Mouse (Mus musculus) frontal cortex, postnatal 25 days (tissue): Measurements from ENCODE around the gene Aqp2.

Experiments used
- DNase-seq, 2 experiments: peaks; one replicate each; pipeline ENCODE4 v3.0.0; 2022; ENCODE audit warnings: low spot score in 2 of 2

The Aqp2 gene

GRCm38 (mm10) chr15:99578802-99579485 lies at the start of gene Aqp2:
TSS of gene Aqp2 (plus strand) at chr15:99579055.
- DNase-seq: no peak

GRCm38 (mm10) chr15:99531146-99531545 lies 47.7 kb upstream of the Aqp2 start:
- DNase-seq: no peak

GRCm38 (mm10) chr15:99532023-99532422 lies 46.8 kb upstream of the Aqp2 start:
- no peak for DNase-seq

GRCm38 (mm10) chr15:99536889-99537862 lies 41.7 kb upstream of the Aqp2 start:
- DNase-seq: no peak

- no peak for DNase-seq
Observed at GRCm38 (mm10) chr15:99539891-99540290, 39.0 kb upstream of the Aqp2 start.

- DNase-seq: no peak
Observed at GRCm38 (mm10) chr15:99544047-99544446, 34.8 kb upstream of the Aqp2 start.

GRCm38 (mm10) chr15:99546596-99546995 lies 32.3 kb upstream of the Aqp2 start:
- DNase-seq: no peak

GRCm38 (mm10) chr15:99547732-99548131 lies 31.1 kb upstream of the Aqp2 start:
- DNase-seq: no peak

GRCm38 (mm10) chr15:99549901-99550300 lies 29.0 kb upstream of the Aqp2 start:
- no peak for DNase-seq

- no peak for DNase-seq
Observed at GRCm38 (mm10) chr15:99553767-99554166, 25.1 kb upstream of the Aqp2 start.

- DNase-seq: no peak
Observed at GRCm38 (mm10) chr15:99558947-99559346, 19.9 kb upstream of the Aqp2 start.

- DNase-seq: no peak
Observed at GRCm38 (mm10) chr15:99560246-99560645, 18.6 kb upstream of the Aqp2 start.

GRCm38 (mm10) chr15:99567371-99567770 lies 11.5 kb upstream of the Aqp2 start:
- DNase-seq: no peak

GRCm38 (mm10) chr15:99568682-99569081 lies 10.2 kb upstream of the Aqp2 start:
- DNase-seq: no peak

- no peak for DNase-seq
Observed at GRCm38 (mm10) chr15:99569123-99569522, 9.7 kb upstream of the Aqp2 start.

GRCm38 (mm10) chr15:99583463-99584344 lies 4.8 kb downstream of the Aqp2 start:
- DNase-seq: no peak

GRCm38 (mm10) chr15:99584407-99585202 lies 5.8 kb downstream of the Aqp2 start:
- no peak for DNase-seq

- no peak for DNase-seq
Observed at GRCm38 (mm10) chr15:99585741-99586140, 6.9 kb downstream of the Aqp2 start.

- no peak for DNase-seq
Observed at GRCm38 (mm10) chr15:99586525-99586924, 7.7 kb downstream of the Aqp2 start.

GRCm38 (mm10) chr15:99589237-99589636 lies 10.4 kb downstream of the Aqp2 start:
- no peak for DNase-seq

GRCm38 (mm10) chr15:99589704-99590103 lies 10.8 kb downstream of the Aqp2 start:
- no peak for DNase-seq
